Mouse (Mus musculus) frontal cortex, adult (tissue): ENCODE measurements at regions not wholly inside any gene's neighbourhood (a gene's known extent, or its start where the extent isn't known, plus 50 kb on each side); places are given as distances from the start of the nearest gene placed in this dataset.

Source experiments
- ATAC-seq: cut with Nextera tagmentation; 2 replicates; pipeline ENCODE4 v1.9.2; 2017; ENCODE audit warnings: mild to moderate bottlenecking, moderate library complexity, mixed read lengths; ENCODE audit not compliant: low TSS enrichment

DNA sequence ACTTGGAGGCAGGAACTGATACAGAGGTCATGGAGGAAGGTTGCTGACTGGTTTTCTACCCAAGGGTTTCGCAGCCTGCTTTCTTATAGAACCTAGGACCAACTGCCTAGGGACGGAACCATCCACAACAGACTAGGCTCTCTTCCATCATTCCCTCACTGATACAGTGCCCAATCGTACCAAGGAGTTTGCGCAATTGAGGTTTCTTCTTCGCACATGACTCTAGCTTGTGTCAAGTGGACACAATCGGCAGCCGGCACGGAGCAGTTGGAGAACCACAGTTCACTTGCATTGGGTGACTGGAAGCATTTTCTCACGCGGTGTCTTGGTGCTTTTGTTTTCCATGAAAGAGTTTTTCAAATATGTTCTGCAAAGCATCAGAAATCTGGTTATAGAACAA lies 149.1 kb upstream of the Dyrk2 start:
- no peak for ATAC-seq

DNA sequence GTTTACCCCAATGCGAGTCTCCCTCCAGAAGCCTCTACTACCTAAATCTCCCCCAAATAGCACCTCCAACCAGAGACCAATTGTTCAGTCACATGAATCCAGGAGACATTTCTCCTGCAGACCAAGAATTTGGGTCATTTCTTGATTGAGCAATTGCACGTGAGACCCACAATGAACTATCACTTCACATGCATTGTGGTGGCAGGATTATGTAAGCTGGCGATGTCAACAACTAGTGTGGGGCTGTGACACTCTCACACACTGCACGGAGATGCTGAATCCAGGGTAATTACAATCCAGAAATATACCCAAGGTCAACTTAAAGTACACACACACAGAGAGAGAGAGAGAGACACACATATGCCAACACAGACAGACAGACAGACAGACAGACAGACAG lies 148.5 kb upstream of the Dyrk2 start:
- no peak for ATAC-seq

DNA sequence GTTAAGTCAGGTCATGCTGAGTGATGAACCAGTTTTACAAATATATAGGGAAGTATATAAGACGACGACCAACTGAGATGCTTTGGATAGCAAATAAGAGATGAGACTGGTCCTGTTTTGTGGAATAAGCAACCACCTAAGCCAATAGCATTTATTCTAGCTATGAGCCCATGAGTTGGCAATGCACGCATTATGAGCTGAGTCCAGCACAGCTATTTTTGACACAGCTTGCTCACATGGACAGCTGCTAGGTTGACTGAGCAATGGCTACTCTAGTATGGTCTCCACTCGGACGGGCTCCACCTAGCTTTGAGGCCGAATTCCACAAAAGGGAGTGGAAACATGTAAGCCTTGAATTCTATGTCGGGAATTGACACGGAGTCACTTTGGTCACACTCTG lies 146.1 kb upstream of the Dyrk2 start:
- no peak for ATAC-seq

- no peak for ATAC-seq
Observed at GRCm38 (mm10) chr10:119015311-119016055, 145.5 kb upstream of the Dyrk2 start.

DNA sequence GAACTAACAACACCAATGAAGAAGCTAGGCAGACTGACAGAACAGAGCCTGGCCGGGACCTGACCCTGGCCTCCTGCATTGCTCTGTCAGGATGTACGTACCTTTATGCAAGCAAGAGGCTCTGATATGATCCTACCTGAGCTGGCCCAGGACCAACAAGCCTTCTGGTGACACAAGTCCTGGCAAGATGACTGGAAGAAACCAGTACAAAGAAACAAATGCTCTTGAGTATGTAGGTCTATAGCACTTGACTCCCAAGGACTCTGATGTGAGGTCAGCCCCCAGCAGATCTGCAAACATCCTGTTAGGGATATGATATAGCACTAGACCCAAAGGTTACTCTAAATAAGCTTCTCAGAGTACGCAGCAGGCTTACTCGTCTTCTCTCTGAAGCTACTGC lies 144.7 kb upstream of the Dyrk2 start:
- ATAC-seq, result no peak

DNA sequence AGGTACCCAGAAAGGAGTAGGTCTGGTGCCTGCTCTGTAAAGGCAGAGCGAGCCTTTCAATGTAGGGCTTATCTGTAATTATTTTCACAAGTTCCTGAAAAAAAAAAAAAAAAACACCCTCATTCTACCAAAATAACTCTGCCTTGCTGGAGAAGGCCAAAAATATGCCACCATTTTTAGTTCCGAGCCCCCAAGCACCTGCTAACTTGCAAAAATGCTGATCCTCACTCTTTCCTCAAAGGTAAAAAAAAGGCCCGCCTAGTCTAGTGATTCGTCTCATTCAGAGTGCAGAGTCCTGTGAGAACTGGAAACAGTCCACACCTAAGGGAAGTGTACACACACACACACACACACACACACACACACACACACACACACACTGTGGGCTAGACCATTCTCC lies 143.7 kb upstream of the Dyrk2 start:
- peak; percentile 79 for ATAC-seq

DNA sequence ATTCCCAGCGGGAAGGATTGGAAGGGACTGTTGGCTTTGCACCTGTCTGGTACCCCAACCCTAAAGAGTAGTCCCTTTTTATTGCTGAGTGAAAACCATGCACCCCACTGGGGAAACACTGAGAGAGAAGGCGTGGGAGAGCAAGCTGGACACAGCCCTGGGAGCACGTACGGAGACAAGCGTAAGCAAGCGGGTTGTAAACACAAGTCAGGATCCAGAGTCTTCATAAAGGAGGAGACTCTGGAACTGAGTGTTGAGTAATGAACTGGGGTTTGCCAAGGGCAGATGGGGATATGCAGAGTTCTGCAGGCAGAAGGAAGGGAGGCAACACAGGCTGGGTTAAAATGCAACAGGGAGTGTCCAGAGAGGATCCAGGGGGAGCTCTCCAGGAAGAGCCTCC lies 141.5 kb upstream of the Dyrk2 start:
- ATAC-seq, result no peak

- ATAC-seq, result no peak
Observed at GRCm38 (mm10) chr10:119010884-119011283, 140.9 kb upstream of the Dyrk2 start.

GRCm38 (mm10) chr10:119006866-119007575 lies 137.0 kb upstream of the Dyrk2 start:
- no peak for ATAC-seq

DNA sequence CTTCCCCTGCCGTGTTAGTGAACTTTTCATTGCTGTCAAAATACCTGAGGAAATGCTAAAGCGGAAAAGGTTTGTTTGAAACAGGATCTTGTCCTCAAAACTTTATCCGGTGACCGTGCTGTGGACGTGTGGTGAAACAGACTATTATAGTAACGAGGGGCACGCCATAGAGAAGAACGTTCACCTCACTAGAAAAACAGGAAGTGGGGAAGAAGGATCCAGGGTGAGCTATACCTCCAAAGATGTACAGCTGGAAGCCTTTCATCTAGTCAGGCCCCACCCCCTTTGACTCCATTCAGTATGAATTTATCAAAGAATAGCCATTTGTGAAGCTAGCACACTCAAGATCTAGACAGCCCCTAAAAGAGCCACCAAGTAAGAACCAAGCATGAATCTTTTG lies 135.5 kb upstream of the Dyrk2 start:
- ATAC-seq, result no peak

- no peak for ATAC-seq
Observed at GRCm38 (mm10) chr10:119004426-119004825, 134.4 kb upstream of the Dyrk2 start.

GRCm38 (mm10) chr10:119003839-119004238 lies 133.8 kb upstream of the Dyrk2 start:
- ATAC-seq, result no peak

GRCm38 (mm10) chr10:119003042-119003441 lies 133.0 kb upstream of the Dyrk2 start:
- ATAC-seq, result no peak

GRCm38 (mm10) chr10:119001895-119002294 lies 131.9 kb upstream of the Dyrk2 start:
- ATAC-seq, result no peak

GRCm38 (mm10) chr10:119001000-119001780 lies 131.2 kb upstream of the Dyrk2 start:
- ATAC-seq, result peak; percentile 31; the same call in 1 of the 2 replicates

DNA sequence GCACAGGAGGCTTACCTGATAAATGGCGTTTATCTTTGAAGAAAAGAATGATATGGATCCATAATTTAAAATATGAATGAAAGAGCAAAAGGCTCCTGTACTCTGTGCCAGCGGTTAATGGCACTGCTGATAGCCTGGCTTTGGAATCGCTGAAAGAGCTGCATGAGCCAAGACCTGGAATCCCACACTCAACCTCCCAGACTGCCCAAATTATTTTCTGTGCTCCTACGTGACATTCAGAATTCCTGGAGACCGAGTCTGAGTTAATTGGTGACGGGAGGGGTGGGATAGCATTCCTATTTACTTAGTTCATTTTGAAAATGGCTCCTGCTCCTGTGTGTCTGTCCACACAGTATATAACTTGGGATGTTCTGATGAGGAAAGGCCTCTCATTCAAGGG lies 129.0 kb upstream of the Dyrk2 start:
- ATAC-seq, result no peak

- no peak for ATAC-seq
Observed at GRCm38 (mm10) chr10:118997034-118997433, 127.0 kb upstream of the Dyrk2 start.

GRCm38 (mm10) chr10:118993819-118994574 lies 124.0 kb upstream of the Dyrk2 start:
- ATAC-seq, result no peak

- ATAC-seq, result peak; percentile 92
Observed at GRCm38 (mm10) chr10:118991213-118991612, 121.2 kb upstream of the Dyrk2 start.

GRCm38 (mm10) chr10:118990500-118990899 lies 120.5 kb upstream of the Dyrk2 start:
- no peak for ATAC-seq

- ATAC-seq, result no peak
Observed at GRCm38 (mm10) chr10:118989812-118990211, 119.8 kb upstream of the Dyrk2 start.

DNA sequence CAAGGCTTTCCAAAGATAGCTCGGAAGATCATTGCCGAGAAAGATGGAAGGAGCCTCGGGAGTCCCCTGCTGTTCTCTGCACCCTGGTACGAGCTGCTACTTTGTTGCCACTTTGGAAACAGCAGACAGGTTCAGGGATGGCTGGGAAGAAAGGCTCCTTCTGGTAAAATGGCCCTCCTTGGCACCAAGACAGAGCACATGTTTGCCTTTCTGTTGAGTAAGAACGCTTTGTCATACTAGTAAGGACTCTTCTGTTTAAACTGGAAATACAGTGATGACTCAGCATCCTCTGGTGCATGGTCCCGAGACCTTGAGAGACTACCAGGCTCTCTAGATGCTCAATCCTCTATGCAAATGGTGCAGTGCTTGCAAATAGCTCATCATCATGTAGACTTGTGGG lies 118.2 kb upstream of the Dyrk2 start:
- ATAC-seq, result 0 out of 2 replicates have a peak, but pooled peaks have one; percentile 15
